Mouse (Mus musculus) lung, adult 2 months (tissue): ENCODE data around the gene Cdipt.

Experiments used
- CTCF ChIP-seq: fragments of 200-500 bp; IDR thresholded peaks from 2 replicates; pipeline ENCODE4 v1.5.1; 2011; ENCODE audit warnings: mild to moderate bottlenecking, low read length, control low read depth; ENCODE audit not compliant: insufficient read depth
- POLR2A ChIP-seq: fragments of 200-500 bp; IDR thresholded peaks from 2 replicates; pipeline ENCODE4 v1.6.1; 2011; ENCODE audit warnings: low read depth, mild to moderate bottlenecking, control low read depth, low read length, borderline replicate concordance; ENCODE audit errors: extremely low read depth

GRCm38 (mm10) chr7:127025556-127026160, 49.9 kb downstream of the Cdipt start:
- no peak for TF ChIP-seq CTCF
- TF ChIP-seq POLR2A, result no peak
